Mouse (Mus musculus) CH12.LX (cell line): ENCODE results near the gene Spata48. TPM values are rescaled to one million over a fixed set of nuclear protein-coding genes. Genes with fewer than 3 reads are reported as not detected.

Experiments used
- DNase-seq: peaks from one replicate; pipeline ENCODE4 v3.0.0-alpha.2; 2013; ENCODE audit errors: extremely low read depth
- H3K27ac ChIP-seq: 2 replicates; pipeline ENCODE4 v1.5.1; 2012; ENCODE audit warnings: low read depth, mild to moderate bottlenecking, control low read depth, moderate library complexity; ENCODE audit not compliant: insufficient read depth
- H3K27me3 ChIP-seq: replicated peaks from 2 replicates; pipeline ENCODE3; 2012; ENCODE audit warnings: inconsistent platforms
- H3K36me3 ChIP-seq, 2 experiments: replicated peaks in 1 of 2; 2 replicates each; pipeline versions ENCODE3 to v1.6.1; 2012; ENCODE audit warnings: inconsistent platforms in 1 of 2, low read length in 1 of 2, mild to moderate bottlenecking in 1 of 2, mixed read lengths in 1 of 2, moderate library complexity in 1 of 2; ENCODE audit not compliant: control insufficient read depth in 1 of 2, insufficient read depth in 1 of 2
- H3K4me1 ChIP-seq, 2 experiments: 2 replicates each; pipeline ENCODE4 v1.6.1; 2012; ENCODE audit warnings: inconsistent platforms in 1 of 2, moderate library complexity in 1 of 2; ENCODE audit not compliant: insufficient read depth in 2 of 2, control insufficient read depth in 1 of 2
- H3K4me2 ChIP-seq: 2 replicates; pipeline ENCODE4 v1.6.1; 2012; ENCODE audit warnings: low read depth, mild to moderate bottlenecking, control low read depth; ENCODE audit not compliant: poor library complexity, insufficient read depth, severe bottlenecking
- H3K4me3 ChIP-seq, 3 experiments: fragments of 150-350 bp in 1 of 3; sonication (generic) in 1 of 3; replicated peaks in 1 of 3; 2 replicates each; pipeline versions ENCODE3 to v1.5.1; 2011 to 2012; ENCODE audit warnings: low read depth in 2 of 3, low read length in 2 of 3, mild to moderate bottlenecking in 2 of 3, moderate library complexity in 2 of 3, control low read depth in 1 of 3, improper control_type of control experiment in 1 of 3, inconsistent platforms in 1 of 3, mixed read lengths in 1 of 3; ENCODE audit not compliant: poor library complexity in 1 of 3
- H3K79me2 ChIP-seq: replicated peaks from 2 replicates; pipeline ENCODE4 v1.6.1; 2012; ENCODE audit warnings: mild to moderate bottlenecking, moderate library complexity; ENCODE audit not compliant: control insufficient read depth, poor library complexity, insufficient read depth, severe bottlenecking; ENCODE audit errors: extremely low read depth
- H3K9ac ChIP-seq: 2 replicates; pipeline ENCODE4 v1.6.1; 2012; ENCODE audit warnings: low read depth, mild to moderate bottlenecking, control low read depth, moderate library complexity; ENCODE audit not compliant: insufficient read depth
- H3K9me3 ChIP-seq: replicated peaks from 2 replicates; pipeline ENCODE3; 2012; ENCODE audit warnings: low read length, inconsistent platforms, mixed read lengths
- BHLHE40 ChIP-seq: IDR thresholded peaks from 2 replicates; pipeline ENCODE4 v1.6.1; 2011; ENCODE audit warnings: mild to moderate bottlenecking, low read depth, low read length, improper control_type of control experiment
- CHD2 ChIP-seq: IDR thresholded peaks from 2 replicates; pipeline ENCODE4 v1.6.1; 2011; ENCODE audit warnings: low read length, improper control_type of control experiment
- E2F4 ChIP-seq: IDR thresholded peaks from 2 replicates; pipeline ENCODE4 v1.6.1; 2011; ENCODE audit warnings: low read depth, low read length, improper control_type of control experiment; ENCODE audit not compliant: insufficient replicate concordance
- EP300 ChIP-seq: IDR thresholded peaks from 2 replicates; pipeline ENCODE4 v1.6.1; 2011; ENCODE audit warnings: low read length, improper control_type of control experiment
- ETS1 ChIP-seq: conservative IDR thresholded peaks from 2 replicates; pipeline ENCODE4 v1.6.1; 2012; ENCODE audit warnings: low read depth, mild to moderate bottlenecking, inconsistent platforms, low read length, improper control_type of control experiment, moderate library complexity
- HCFC1 ChIP-seq: IDR thresholded peaks from 2 replicates; pipeline ENCODE4 v1.6.1; 2012; ENCODE audit warnings: low read depth, mild to moderate bottlenecking, inconsistent platforms, low read length, improper control_type of control experiment
- IRF4 ChIP-seq: IDR thresholded peaks from 2 replicates; pipeline ENCODE4 v1.6.1; 2014; ENCODE audit warnings: low read depth, mild to moderate bottlenecking, inconsistent platforms, low read length, improper control_type of control experiment
- JUN ChIP-seq: IDR thresholded peaks from 2 replicates; pipeline ENCODE4 v1.6.1; 2011; ENCODE audit warnings: low read depth, mild to moderate bottlenecking, low read length, improper control_type of control experiment, moderate library complexity; ENCODE audit not compliant: insufficient read depth
- JUND ChIP-seq: conservative IDR thresholded peaks from 2 replicates; pipeline ENCODE4 v1.6.1; 2011; ENCODE audit warnings: low read depth, low read length, improper control_type of control experiment
- KAT2A ChIP-seq: IDR thresholded peaks from 2 replicates; pipeline ENCODE4 v1.6.1; 2012; ENCODE audit warnings: low read length, improper control_type of control experiment, inconsistent platforms; ENCODE audit not compliant: insufficient replicate concordance
- MAFK ChIP-seq: IDR thresholded peaks from 2 replicates; pipeline ENCODE4 v1.6.1; 2011; ENCODE audit warnings: low read length, improper control_type of control experiment; ENCODE audit not compliant: insufficient replicate concordance
- MAX ChIP-seq: IDR thresholded peaks from 2 replicates; pipeline ENCODE4 v1.6.1; 2011; ENCODE audit warnings: low read length, improper control_type of control experiment
- MAZ ChIP-seq: IDR thresholded peaks from 2 replicates; pipeline ENCODE4 v1.6.1; 2012; ENCODE audit warnings: low read depth, mild to moderate bottlenecking, inconsistent platforms, low read length, improper control_type of control experiment, moderate library complexity
- MEF2A ChIP-seq: IDR thresholded peaks from 2 replicates; pipeline ENCODE4 v1.6.1; 2014; ENCODE audit warnings: low read depth, mild to moderate bottlenecking, inconsistent platforms, low read length, improper control_type of control experiment, borderline replicate concordance
- MXI1 ChIP-seq: IDR thresholded peaks from 2 replicates; pipeline ENCODE4 v1.6.1; 2011; ENCODE audit warnings: mild to moderate bottlenecking, low read depth, low read length, improper control_type of control experiment
- MYC ChIP-seq: IDR thresholded peaks from 2 replicates; pipeline ENCODE4 v1.6.1; 2011; ENCODE audit warnings: low read depth, mild to moderate bottlenecking, improper control_type of control experiment, low read length
- NELFE ChIP-seq: IDR thresholded peaks from 2 replicates; pipeline ENCODE4 v1.6.1; 2011; ENCODE audit warnings: low read depth, low read length, improper control_type of control experiment
- NRF1 ChIP-seq: IDR thresholded peaks from 2 replicates; pipeline ENCODE4 v1.6.1; 2014; ENCODE audit warnings: low read depth, mild to moderate bottlenecking, inconsistent platforms, low read length, improper control_type of control experiment, moderate library complexity
- PAX5 ChIP-seq: IDR thresholded peaks from 2 replicates; pipeline ENCODE4 v1.6.1; 2012; ENCODE audit warnings: low read length, inconsistent platforms, mixed read lengths
- POLR2A ChIP-seq: IDR thresholded peaks from 2 replicates; pipeline ENCODE4 v1.6.1; 2011; ENCODE audit warnings: low read depth, mild to moderate bottlenecking, improper control_type of control experiment, low read length
- POLR2AphosphoS2 ChIP-seq: IDR thresholded peaks from 2 replicates; pipeline ENCODE4 v1.6.1; 2011; ENCODE audit warnings: low read depth, low read length, improper control_type of control experiment
- RCOR1 ChIP-seq: conservative IDR thresholded peaks from 2 replicates; pipeline ENCODE4 v1.6.1; 2012; ENCODE audit warnings: low read depth, mild to moderate bottlenecking, inconsistent platforms, low read length, improper control_type of control experiment
- SMC3 ChIP-seq: IDR thresholded peaks from 2 replicates; pipeline ENCODE4 v1.6.1; 2011; ENCODE audit warnings: low read depth, low read length, improper control_type of control experiment
- TBP ChIP-seq: conservative IDR thresholded peaks from 2 replicates; pipeline ENCODE4 v1.6.1; 2011; ENCODE audit warnings: low read depth, low read length, improper control_type of control experiment
- TCF12 ChIP-seq: IDR thresholded peaks from 2 replicates; pipeline ENCODE4 v1.6.1; 2014; ENCODE audit warnings: low read depth, mild to moderate bottlenecking, inconsistent platforms, low read length, improper control_type of control experiment
- UBTF ChIP-seq: IDR thresholded peaks from 2 replicates; pipeline ENCODE4 v1.6.1; 2012; ENCODE audit warnings: low read depth, mild to moderate bottlenecking, inconsistent platforms, low read length, improper control_type of control experiment, moderate library complexity
- USF1 ChIP-seq: IDR thresholded peaks from 2 replicates; pipeline ENCODE4 v1.6.1; 2014; ENCODE audit warnings: low read depth, mild to moderate bottlenecking, inconsistent platforms, low read length, improper control_type of control experiment
- USF2 ChIP-seq: conservative IDR thresholded peaks from 2 replicates; pipeline ENCODE4 v1.6.1; 2011; ENCODE audit warnings: low read depth, low read length, improper control_type of control experiment
- ZKSCAN1 ChIP-seq: IDR thresholded peaks from 2 replicates; pipeline ENCODE4 v1.6.1; 2012; ENCODE audit warnings: low read depth, inconsistent platforms, low read length, improper control_type of control experiment, borderline replicate concordance
- ZMIZ1 ChIP-seq: IDR thresholded peaks from 2 replicates; pipeline ENCODE4 v1.6.1; 2012; ENCODE audit warnings: low read depth, mild to moderate bottlenecking, inconsistent platforms, low read length, improper control_type of control experiment
- dilution Hi-C: fragments of 300-500 bp; cut with MboI; formaldehyde crosslinking; loops from 2 replicates; pipeline ENCODE4 v1.14.3; 2020; ENCODE audit warnings: low sequenced_read_pairs; ENCODE audit not compliant: extremely low pct_unique_long_range_greater_than_20kb, extremely low pct_ligation_motif_present
- in situ Hi-C: fragments of 300-500 bp; cut with MboI; formaldehyde crosslinking; loops from 3 replicates; pipeline ENCODE4 v1.14.3; 2019; ENCODE audit warnings: low sequenced_read_pairs, low pct_ligation_motif_present, low pct_unique_long_range_greater_than_20kb, mixed read lengths
- polyA plus RNA-seq: library from polyadenylated mRNA; unstranded; fragments of >175 nt; gene quantifications from 2 replicates; pipeline ENCODE4 v1.2.1, GENCODE M21; 2012; ENCODE audit warnings: low read depth; ENCODE audit not compliant: insufficient read length
- total RNA-seq, 2 experiments: library from RNA; depleted of rRNA; stranded (reverse); fragments of 300-350 nt in 1 of 2; fragments of >200 nt in 1 of 2; gene quantifications; 2 replicates each; pipeline ENCODE4 v1.2.3; 2012 to 2014

Gene Spata48
- total and polyA plus RNA-seq, 3 experiments = 0.42 to 0.51 (median 0.44) TPM

DNA sequence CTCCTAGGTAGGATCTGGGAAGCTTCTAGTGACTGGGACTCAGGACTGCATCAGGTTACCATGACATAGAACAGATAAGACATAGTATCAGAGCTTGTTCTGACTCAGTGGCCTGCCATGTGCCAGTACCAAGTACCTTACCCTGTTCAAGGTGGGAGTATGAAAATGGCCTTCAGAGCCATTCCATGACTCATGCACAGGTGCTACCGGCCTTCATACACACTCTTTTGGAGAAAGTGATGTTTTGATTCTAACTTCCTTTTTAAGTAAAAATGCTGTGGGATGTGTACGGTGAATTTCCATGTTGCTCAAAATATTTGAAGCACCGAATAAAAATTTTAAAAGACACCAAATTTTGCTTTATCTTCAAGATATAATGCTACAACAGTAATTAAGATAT is 84.1 kb downstream of the Spata48 start:
- H3K4me3 ChIP-seq = no peak overlapping the region
- DNase-seq = no peak
- H3K9ac ChIP-seq = no peak overlapping the region
- TF ChIP-seq MAX (peak; percentile 39; the same call in 1 of the 2 replicates), NRF1 (no peak), JUN (peak; percentile 34; the same call in 1 of the 2 replicates), BHLHE40 (0 out of 2 replicates have a peak, but pooled peaks have one; percentile 25), ETS1 (peak; percentile 58), JUND (peak; percentile 73), EP300 (peak; percentile 82), USF1 (no peak)
- dilution Hi-C loops = no loop called here
- no peaks in the 10 kb centered on the region for H3K79me2 ChIP-seq
- H3K4me1 ChIP-seq = peaks cover 29 to 54% of the 10 kb centered on the region in 2 experiments
- H3K9me3 ChIP-seq = no peaks in the 10 kb centered on the region
- H3K27me3 ChIP-seq = no peaks in the 10 kb centered on the region
- in situ Hi-C loops = loop anchor here (5.0 to 10.0 kb wide), 2 partner anchors 39 to 399 kb away; no protein-coding TSS in a partner anchor
- no peak overlapping the region for H3K4me2 ChIP-seq
- no peak overlapping the region for H3K27ac ChIP-seq
- no peaks in the 10 kb centered on the region for H3K36me3 ChIP-seq

DNA sequence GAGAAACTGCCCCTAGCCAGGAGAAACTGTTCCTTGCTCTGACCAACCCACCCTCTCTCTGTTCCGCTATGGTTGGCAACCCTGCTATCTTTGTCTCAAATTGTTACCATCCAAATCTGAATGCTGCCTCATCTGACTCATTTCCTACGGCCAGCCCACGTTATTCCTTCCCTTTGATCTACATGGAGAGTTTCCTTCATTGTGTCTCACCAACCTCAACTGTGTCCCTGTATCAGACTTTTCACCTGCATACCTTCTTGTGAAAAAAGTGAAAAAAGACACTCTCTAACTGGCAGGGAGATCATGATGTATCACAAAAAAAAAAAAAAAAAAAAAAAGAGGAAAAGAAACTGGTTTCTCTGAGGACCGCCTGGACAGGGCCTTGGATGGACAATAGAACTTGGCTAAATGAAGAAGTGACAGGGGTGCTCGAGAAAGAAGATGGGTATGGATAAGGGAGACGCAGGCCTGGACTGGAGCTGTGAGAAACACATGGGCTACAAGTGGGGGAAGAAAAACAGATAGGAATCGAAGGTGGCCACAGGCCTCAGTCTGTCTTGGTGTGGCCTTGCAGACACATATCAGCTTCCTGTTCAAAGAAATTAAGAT is 85.1 kb downstream of the Spata48 start:
- Histone ChIP-seq H3K4me3 (no peak overlapping the region), H3K79me2 (no peaks in the 10 kb centered on the region), H3K9me3 (no peaks in the 10 kb centered on the region), H3K36me3 (no peaks in the 10 kb centered on the region), H3K9ac (peak overlapping the region; percentile 18; the same call in 1 of the 2 replicates), H3K27ac (no peak overlapping the region), H3K4me1 (peaks cover 26 to 47% of the 10 kb centered on the region in 2 experiments), H3K4me2 (peak overlapping the region; percentile 33), H3K27me3 (no peaks in the 10 kb centered on the region)
- in situ Hi-C loops (loop anchor here (5.0 to 10.0 kb wide), 2 partner anchors 40 to 398 kb away; no protein-coding TSS in a partner anchor), dilution Hi-C loops (no loop called here)
- no peak for DNase-seq
- no peak for TF ChIP-seq E2F4
- no peak for TF ChIP-seq PAX5
- TF ChIP-seq MYC = no peak
- TF ChIP-seq USF1 = no peak
- no peak for TF ChIP-seq NRF1
- peak; percentile 68 for TF ChIP-seq EP300
- peak; percentile 12; the same call in 1 of the 2 replicates for TF ChIP-seq JUND
- TF ChIP-seq TBP = no peak
- no peak for TF ChIP-seq POLR2AphosphoS2
- TF ChIP-seq RCOR1 = peak; percentile 75
- no peak for TF ChIP-seq SMC3
- peak; percentile 39; the same call in 1 of the 2 replicates for TF ChIP-seq MEF2A
- TF ChIP-seq POLR2A = no peak
- TF ChIP-seq NELFE = peak; percentile 35; the same call in 1 of the 2 replicates
- TF ChIP-seq USF2 = no peak
- TF ChIP-seq MXI1 = no peak
- TF ChIP-seq CHD2 = peak; percentile 29; the same call in 1 of the 2 replicates
- TF ChIP-seq ZMIZ1 = no peak
- no peak for TF ChIP-seq MAZ
- peak; percentile 16; the same call in 1 of the 2 replicates for TF ChIP-seq ETS1
- TF ChIP-seq UBTF = no peak
- TF ChIP-seq MAX = peak; percentile 2; the same call in 1 of the 2 replicates
- TF ChIP-seq KAT2A = no peak
- TF ChIP-seq IRF4 = no peak; the same call in 1 of the 2 replicates
- no peak for TF ChIP-seq MAFK
- TF ChIP-seq HCFC1 = no peak
- TF ChIP-seq ZKSCAN1 = no peak
- TF ChIP-seq TCF12 = peak; percentile 22; the same call in 1 of the 2 replicates
